Mouse (Mus musculus) heart, postnatal 0 days (tissue): ENCODE results near the gene Jph4. TPM values are rescaled to one million over a fixed set of nuclear protein-coding genes. Genes with fewer than 3 reads are reported as not detected.
A peak's percentile ranks its signal among the peaks of the same experiment; 100 is the strongest.

Source experiments
- ATAC-seq: fragments of 200-750 bp; cut with Nextera tagmentation; 2 replicates; pipeline ENCODE4 v1.8.0; 2017; ENCODE audit warnings: low read depth, moderate number of reproducible peaks, moderate library complexity; ENCODE audit not compliant: insufficient read depth
- DNase-seq: peaks from one replicate; pipeline ENCODE4 v3.0.0-alpha.2; 2016; ENCODE audit warnings: low spot score
- H3K27ac ChIP-seq: fragments of 300-500 bp; sonication (generic); 2 replicates; pipeline ENCODE4 v1.5.1; 2014; ENCODE audit warnings: low read depth, mild to moderate bottlenecking
- H3K27me3 ChIP-seq: fragments of 300-500 bp; sonication (generic); 2 replicates; pipeline ENCODE4 v1.6.1; 2014; ENCODE audit warnings: low read length, mixed read lengths; ENCODE audit not compliant: control insufficient read depth, insufficient read depth
- H3K36me3 ChIP-seq: fragments of 300-500 bp; sonication (generic); replicated peaks from 2 replicates; pipeline ENCODE4 v1.6.1; 2014; ENCODE audit warnings: low read length, mixed read lengths; ENCODE audit not compliant: control insufficient read depth, insufficient read depth
- H3K4me1 ChIP-seq: fragments of 300-500 bp; sonication (generic); 2 replicates; pipeline ENCODE4 v1.6.1; 2014; ENCODE audit warnings: antibody characterized with exemption; ENCODE audit not compliant: control insufficient read depth, insufficient read depth
- H3K4me2 ChIP-seq: fragments of 300-500 bp; sonication (generic); 2 replicates; pipeline ENCODE4 v1.6.1; 2014; ENCODE audit warnings: low read depth, mild to moderate bottlenecking, low read length, moderate library complexity
- H3K4me3 ChIP-seq: fragments of 300-500 bp; sonication (generic); 2 replicates; pipeline ENCODE4 v1.5.1; 2014; ENCODE audit warnings: low read depth, low read length
- H3K9ac ChIP-seq: fragments of 300-500 bp; sonication (generic); replicated peaks from 2 replicates; pipeline ENCODE4 v1.6.1; 2014; ENCODE audit warnings: low read depth, low read length, mixed read lengths
- H3K9me3 ChIP-seq: fragments of 300-500 bp; sonication (generic); replicated peaks from 2 replicates; pipeline ENCODE4 v1.6.1; 2016; ENCODE audit warnings: low read length; ENCODE audit not compliant: control insufficient read depth
- CTCF ChIP-seq: IDR thresholded peaks from 2 replicates; pipeline ENCODE4 v1.5.1; 2016; ENCODE audit warnings: antibody characterized with exemption, control low read depth, low read depth
- EP300 ChIP-seq: IDR thresholded peaks from 2 replicates; pipeline ENCODE4 v1.6.1; 2016; ENCODE audit warnings: antibody characterized with exemption, low read depth
- WGBS: fragments of 180-500 bp; shearing (Covaris S2); extraction: QIAGEN DNeasy Blood & Tissue Kit; methylation state at CpG from one replicate; pipeline ENCODE4 v1.1.7; 2014; 5-methylcytosine and 5-hydroxymethylcytosine counted together
- polyA plus RNA-seq: library from polyadenylated mRNA; unstranded; fragments of >200 nt; fragmentation: Nextera tagmentation; extraction: Ambion mirVana; gene quantifications from 2 replicates; pipeline ENCODE4 v1.2.1, GENCODE M21; 2015
- total RNA-seq: library from RNA; depleted of rRNA; stranded (reverse); fragments of >200 nt; gene quantifications from 2 replicates; pipeline ENCODE4 v1.2.3, GENCODE M21; 2014; ENCODE audit warnings: low replicate concordance

Jph4 gene
- total and polyA plus RNA-seq, 2 experiments from 2014 or later = 0.03 to 0.38 TPM

DNA sequence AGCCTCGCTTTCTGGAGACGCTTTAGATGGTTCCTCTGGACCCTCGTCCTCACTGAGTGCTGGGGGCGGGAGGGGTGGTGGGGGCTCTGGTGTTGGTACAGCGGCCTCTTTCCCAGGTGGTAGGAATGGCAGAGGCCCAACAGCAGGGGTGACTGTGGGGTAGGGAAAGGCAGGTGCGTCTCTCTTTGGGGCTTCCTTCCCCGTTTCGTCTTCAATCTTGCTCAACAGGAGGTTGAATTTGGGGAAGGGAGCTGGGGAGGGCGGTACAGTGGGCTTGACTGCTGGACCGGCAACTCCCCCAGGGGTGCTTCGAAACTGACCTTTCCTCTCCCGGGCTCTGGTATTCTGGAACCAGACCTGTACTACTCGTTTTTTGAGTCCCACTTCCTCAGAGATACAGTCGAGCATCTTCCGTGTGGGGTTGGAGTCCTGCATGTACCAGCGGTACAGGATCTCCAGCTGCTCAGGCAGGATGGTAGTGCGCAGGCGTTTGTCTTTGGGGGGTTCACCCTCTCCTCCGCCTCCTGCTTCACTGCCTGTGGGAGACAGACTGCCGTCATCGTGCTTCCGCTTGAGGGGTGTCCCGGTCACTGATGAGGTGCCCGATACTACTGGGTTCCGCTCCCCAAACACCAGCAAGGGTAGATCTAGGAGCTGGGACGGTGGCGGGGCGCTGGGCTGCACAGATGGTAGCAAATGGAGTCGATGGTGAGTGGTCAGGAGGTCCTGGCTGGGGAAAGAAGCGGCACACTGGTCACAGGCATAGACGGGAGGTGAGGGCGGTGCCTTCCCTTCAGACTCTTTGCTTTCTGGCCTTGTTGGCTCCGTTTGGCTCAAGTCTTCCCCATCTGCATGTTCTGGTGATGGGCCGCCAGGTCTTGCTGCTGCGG lies 52.0 kb downstream of the Jph4 start:
- Histone ChIP-seq H3K27me3 (0 out of 2 replicates have a peak, but pooled peaks cover 10% of the 10 kb centered on the region), H3K9ac (no peak overlapping the region), H3K27ac (no peak overlapping the region), H3K9me3 (no peaks in the 10 kb centered on the region), H3K4me1 (0 out of 2 replicates have a peak, but pooled peaks cover 8% of the 10 kb centered on the region), H3K4me3 (no peak overlapping the region), H3K4me2 (no peak overlapping the region), H3K36me3 (no peaks in the 10 kb centered on the region; the same call in 1 of the 2 replicates)
- DNase-seq (no peak), ATAC-seq (no peak)
- TF ChIP-seq CTCF (no peak), EP300 (no peak)
- 68% methylated on average over 35 of the region's 35 CpGs for WGBS

GRCm38 (mm10) chr14:55063581-55064381 lies 53.0 kb downstream of the Jph4 start:
- 79% methylated on average over 22 of the region's 22 CpGs for WGBS
- no peak for DNase-seq
- H3K36me3 ChIP-seq = no peaks in the 10 kb centered on the region; the same call in 1 of the 2 replicates
- no peak overlapping the region for H3K9ac ChIP-seq
- H3K27ac ChIP-seq = no peak overlapping the region
- no peak overlapping the region for H3K4me3 ChIP-seq
- TF ChIP-seq EP300 (no peak), CTCF (no peak)
- no peak for ATAC-seq
- no peak overlapping the region for H3K4me2 ChIP-seq
- H3K9me3 ChIP-seq = no peaks in the 10 kb centered on the region
- H3K4me1 ChIP-seq = peaks cover 15% of the 10 kb centered on the region; the same call in 1 of the 2 replicates
- 0 out of 2 replicates have a peak, but pooled peaks cover 10% of the 10 kb centered on the region for H3K27me3 ChIP-seq

- Histone ChIP-seq H3K4me1 (peaks cover 15% of the 10 kb centered on the region; the same call in 1 of the 2 replicates), H3K9ac (no peak overlapping the region), H3K9me3 (no peaks in the 10 kb centered on the region), H3K4me3 (no peak overlapping the region), H3K27ac (no peak overlapping the region), H3K27me3 (0 out of 2 replicates have a peak, but pooled peaks cover 10% of the 10 kb centered on the region), H3K36me3 (no peaks in the 10 kb centered on the region; the same call in 1 of the 2 replicates), H3K4me2 (no peak overlapping the region)
- no peak for ATAC-seq
- DNase-seq = no peak
- TF ChIP-seq CTCF (no peak), EP300 (no peak)
- 80% methylated on average over 5 of the region's 5 CpGs for WGBS
These were observed 53.6 kb downstream of the Jph4 start for GRCm38 (mm10) chr14:55063117-55063516.

- WGBS = 9% methylated on average over 17 of the region's 17 CpGs
- DNase-seq (no peak), ATAC-seq (peak; percentile 71)
- H3K4me1 ChIP-seq = peaks cover 15% of the 10 kb centered on the region; the same call in 1 of the 2 replicates
- no peak overlapping the region for H3K9ac ChIP-seq
- H3K4me2 ChIP-seq = peak overlapping the region; percentile 41
- H3K27me3 ChIP-seq = 0 out of 2 replicates have a peak, but pooled peaks cover 10% of the 10 kb centered on the region
- TF ChIP-seq EP300 (no peak), CTCF (no peak)
- no peak overlapping the region for H3K27ac ChIP-seq
- H3K36me3 ChIP-seq = no peaks in the 10 kb centered on the region; the same call in 1 of the 2 replicates
- no peak overlapping the region for H3K4me3 ChIP-seq
- H3K9me3 ChIP-seq = no peaks in the 10 kb centered on the region
These were observed 54.1 kb downstream of the Jph4 start for GRCm38 (mm10) chr14:55062626-55063025.

DNA sequence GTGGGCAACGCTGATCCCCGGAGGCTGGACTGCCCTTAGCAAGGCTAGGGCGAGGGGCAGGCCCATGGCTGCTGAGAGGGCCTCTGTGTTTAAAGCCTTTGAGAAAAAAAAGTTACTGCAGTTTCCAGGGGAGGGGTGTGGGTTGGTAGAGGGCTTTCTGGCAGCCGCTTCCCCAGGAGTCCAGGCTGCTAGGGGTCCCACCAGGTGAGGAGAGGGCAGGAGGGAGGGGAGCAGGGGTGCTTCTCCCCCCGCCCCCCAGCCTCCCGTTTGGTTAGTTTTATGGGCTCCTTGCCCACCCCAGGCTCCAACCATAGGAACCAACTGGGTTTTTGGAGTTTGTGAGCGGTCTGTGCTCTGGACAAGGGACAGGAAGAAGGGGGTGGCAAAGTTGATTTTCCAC lies 54.9 kb downstream of the Jph4 start:
- H3K36me3 ChIP-seq = no peaks in the 10 kb centered on the region; the same call in 1 of the 2 replicates
- H3K4me3 ChIP-seq = no peak overlapping the region
- 66% methylated on average over 7 of the region's 7 CpGs for WGBS
- no peaks in the 10 kb centered on the region for H3K9me3 ChIP-seq
- no peak overlapping the region for H3K9ac ChIP-seq
- DNase-seq (no peak), ATAC-seq (no peak)
- H3K4me2 ChIP-seq = no peak overlapping the region
- H3K27ac ChIP-seq = no peak overlapping the region
- H3K4me1 ChIP-seq = peaks cover 15% of the 10 kb centered on the region; the same call in 1 of the 2 replicates
- H3K27me3 ChIP-seq = 0 out of 2 replicates have a peak, but pooled peaks cover 10% of the 10 kb centered on the region
- no peak for TF ChIP-seq CTCF
- no peak for TF ChIP-seq EP300
